Mouse (Mus musculus): ENCODE data around the gene Fndc1. TPM values are rescaled to one million over a fixed set of nuclear protein-coding genes. Genes with fewer than 3 reads are reported as not detected.

The Fndc1 gene
- polyA plus RNA-seq, 1 experiment from 2014 or later = 0.86 TPM

DNA sequence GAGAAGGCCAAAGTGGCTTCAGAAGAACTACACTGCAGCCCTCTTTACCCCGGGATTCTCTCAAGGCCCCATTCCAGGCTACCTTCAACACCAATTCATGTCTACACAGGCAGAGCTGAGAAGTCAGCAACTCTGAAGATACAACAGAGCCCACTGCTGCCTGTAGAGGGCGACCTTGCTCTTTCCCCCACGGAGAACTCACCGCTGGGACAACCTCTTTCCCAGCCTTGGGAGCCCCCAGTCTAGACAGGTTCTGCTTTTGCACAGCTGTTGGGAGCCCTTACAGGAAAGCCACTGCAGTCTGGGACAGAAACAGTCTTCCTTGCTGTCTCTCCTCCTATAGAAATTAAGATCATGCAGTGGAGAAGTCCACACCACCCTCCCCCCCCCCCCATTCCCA lies 41.5 kb upstream of the Fndc1 start:
- Histone ChIP-seq H3K4me3 (ENCODE audit: low read depth, low read length) (no peak overlapping the region), H3K27me3 (ENCODE audit: control insufficient read depth, insufficient read depth, low read length) (no peaks in the 10 kb centered on the region), H3K4me2 (ENCODE audit: low read depth) (no peak overlapping the region), H3K27ac (ENCODE audit: low read depth, low read length) (no peak overlapping the region), H3K9me3 (ENCODE audit: control insufficient read depth, low read length) (no peaks in the 10 kb centered on the region), H3K36me3 (ENCODE audit: control insufficient read depth, insufficient read depth, low read length) (no peaks in the 10 kb centered on the region), H3K9ac (ENCODE audit: low read length) (no peak overlapping the region), H3K4me1 (ENCODE audit: control insufficient read depth, insufficient read depth, low read length) (no peaks in the 10 kb centered on the region)
- peak; percentile 70 for DNase-seq (ENCODE audit: low spot score)
- 10% methylated on average over 4 of the region's 4 CpGs for WGBS
- ATAC-seq (ENCODE audit: insufficient read depth, low FRiP score, low TSS enrichment) = no peak

DNA sequence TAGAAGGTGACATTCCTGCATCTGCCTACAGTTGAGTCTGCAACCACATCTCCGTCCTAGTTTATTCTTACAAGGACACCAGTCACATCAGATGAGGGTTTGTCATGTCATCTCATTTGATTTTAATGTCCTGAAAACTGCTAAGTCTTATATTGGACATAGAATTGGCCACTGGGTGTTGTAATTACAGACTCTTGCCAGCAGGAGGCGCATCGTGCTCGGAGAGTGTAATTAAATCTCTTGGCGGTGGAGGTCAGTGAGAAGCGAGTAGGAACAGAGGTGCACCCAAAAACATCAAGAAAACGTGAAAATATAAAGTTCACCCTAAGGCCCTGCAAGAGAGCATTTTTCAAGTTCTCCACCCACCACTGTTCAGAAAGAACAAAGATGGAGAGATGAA lies 37.6 kb upstream of the Fndc1 start:
- Histone ChIP-seq H3K27ac (ENCODE audit: low read depth, low read length) (no peak overlapping the region), H3K36me3 (ENCODE audit: control insufficient read depth, insufficient read depth, low read length) (no peaks in the 10 kb centered on the region), H3K4me3 (ENCODE audit: low read depth, low read length) (no peak overlapping the region), H3K9ac (ENCODE audit: low read length) (no peak overlapping the region), H3K4me1 (ENCODE audit: control insufficient read depth, insufficient read depth, low read length) (no peaks in the 10 kb centered on the region), H3K4me2 (ENCODE audit: low read depth) (no peak overlapping the region), H3K9me3 (ENCODE audit: control insufficient read depth, low read length) (no peaks in the 10 kb centered on the region), H3K27me3 (ENCODE audit: control insufficient read depth, insufficient read depth, low read length) (no peaks in the 10 kb centered on the region)
- ATAC-seq (ENCODE audit: insufficient read depth, low FRiP score, low TSS enrichment) (no peak), DNase-seq (ENCODE audit: low spot score) (peak; percentile 37)
- 19% methylated on average over 7 of the region's 7 CpGs for WGBS

DNA sequence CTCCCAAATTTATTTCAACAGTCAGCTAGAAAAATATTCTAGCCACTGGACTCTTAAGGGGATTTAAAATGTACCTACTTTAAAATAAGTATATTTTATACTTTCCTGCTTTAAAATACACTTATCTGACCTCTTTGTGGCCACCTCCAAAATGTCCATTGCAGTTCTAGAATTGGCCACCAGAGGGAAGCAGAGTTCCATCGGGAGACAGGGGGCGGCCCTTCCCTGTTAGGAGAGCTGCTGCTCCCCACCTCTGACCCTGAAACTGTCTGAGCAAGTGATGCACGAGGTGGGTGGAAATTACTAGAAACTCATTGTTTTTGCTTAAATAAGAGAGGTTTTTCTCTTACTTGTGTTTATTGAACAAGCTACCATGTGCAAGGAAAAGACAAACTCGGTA lies 36.6 kb upstream of the Fndc1 start:
- Histone ChIP-seq H3K4me1 (ENCODE audit: control insufficient read depth, insufficient read depth, low read length) (no peaks in the 10 kb centered on the region), H3K27ac (ENCODE audit: low read depth, low read length) (no peak overlapping the region), H3K4me2 (ENCODE audit: low read depth) (no peak overlapping the region), H3K27me3 (ENCODE audit: control insufficient read depth, insufficient read depth, low read length) (no peaks in the 10 kb centered on the region), H3K9ac (ENCODE audit: low read length) (no peak overlapping the region), H3K4me3 (ENCODE audit: low read depth, low read length) (no peak overlapping the region), H3K36me3 (ENCODE audit: control insufficient read depth, insufficient read depth, low read length) (no peaks in the 10 kb centered on the region), H3K9me3 (ENCODE audit: control insufficient read depth, low read length) (no peaks in the 10 kb centered on the region)
- 26% methylated on average over 4 of the region's 4 CpGs for WGBS
- no peak for ATAC-seq (ENCODE audit: insufficient read depth, low FRiP score, low TSS enrichment)
- peak; percentile 65 for DNase-seq (ENCODE audit: low spot score)

DNA sequence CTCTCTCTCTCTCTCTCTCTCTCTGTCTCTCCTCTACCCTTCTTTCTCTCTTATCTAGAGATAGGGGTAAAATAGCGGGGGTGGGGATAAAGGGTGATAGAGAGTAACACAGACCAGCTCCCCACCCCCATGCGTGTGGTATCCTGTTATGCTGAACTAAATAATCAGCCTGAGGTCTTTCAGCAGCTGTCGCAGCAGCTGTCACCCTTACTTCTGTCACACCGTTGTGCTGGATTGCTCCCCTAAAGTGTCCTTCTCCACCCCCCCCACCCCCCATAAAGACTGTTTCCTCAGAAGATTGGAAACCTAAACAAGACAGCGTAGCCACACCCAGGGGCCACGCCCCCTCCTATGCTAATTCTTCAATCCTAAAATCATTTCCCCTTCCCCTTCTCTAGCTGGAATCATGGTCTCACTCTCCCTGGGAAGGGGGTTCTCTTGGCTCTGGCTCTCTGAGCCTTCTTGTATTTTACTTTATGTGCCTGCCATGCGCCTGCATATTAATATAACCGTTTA lies 33.8 kb upstream of the Fndc1 start:
- Histone ChIP-seq H3K27me3 (ENCODE audit: control insufficient read depth, insufficient read depth, low read length) (no peaks in the 10 kb centered on the region), H3K4me2 (ENCODE audit: low read depth) (no peak overlapping the region), H3K27ac (ENCODE audit: low read depth, low read length) (no peak overlapping the region), H3K4me3 (ENCODE audit: low read depth, low read length) (no peak overlapping the region), H3K9ac (ENCODE audit: low read length) (no peak overlapping the region), H3K9me3 (ENCODE audit: control insufficient read depth, low read length) (no peaks in the 10 kb centered on the region), H3K4me1 (ENCODE audit: control insufficient read depth, insufficient read depth, low read length) (no peaks in the 10 kb centered on the region), H3K36me3 (ENCODE audit: control insufficient read depth, insufficient read depth, low read length) (no peaks in the 10 kb centered on the region)
- whole genome bisulfite sequencing = 57% methylated on average over 8 of the region's 8 CpGs
- no peak for ATAC-seq (ENCODE audit: insufficient read depth, low FRiP score, low TSS enrichment)
- DNase-seq (ENCODE audit: low spot score) = no peak

DNA sequence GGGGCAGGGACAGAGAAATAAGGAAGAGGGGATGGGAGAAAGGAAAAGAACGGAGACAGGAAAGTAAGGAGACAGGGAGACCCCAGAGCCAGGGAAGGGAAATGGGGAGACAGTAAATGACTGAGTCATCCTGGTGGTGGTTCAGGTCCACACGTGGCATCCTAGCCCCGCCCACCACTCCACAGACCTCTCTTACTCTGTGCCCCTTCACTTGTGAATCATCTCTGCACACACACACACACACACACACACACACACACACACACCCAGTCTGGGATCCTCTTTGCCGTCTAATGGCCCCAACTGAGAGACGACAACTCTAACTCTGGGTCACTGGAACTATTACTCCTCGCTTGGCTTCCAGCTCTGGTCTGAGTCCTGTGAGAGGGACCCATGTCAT lies 30.6 kb upstream of the Fndc1 start:
- WGBS = 75% methylated on average over 6 of the region's 6 CpGs
- Histone ChIP-seq H3K9me3 (ENCODE audit: control insufficient read depth, low read length) (no peaks in the 10 kb centered on the region), H3K27ac (ENCODE audit: low read depth, low read length) (no peak overlapping the region), H3K36me3 (ENCODE audit: control insufficient read depth, insufficient read depth, low read length) (no peaks in the 10 kb centered on the region), H3K4me1 (ENCODE audit: control insufficient read depth, insufficient read depth, low read length) (no peaks in the 10 kb centered on the region), H3K9ac (ENCODE audit: low read length) (no peak overlapping the region), H3K4me3 (ENCODE audit: low read depth, low read length) (no peak overlapping the region), H3K4me2 (ENCODE audit: low read depth) (no peak overlapping the region), H3K27me3 (ENCODE audit: control insufficient read depth, insufficient read depth, low read length) (no peaks in the 10 kb centered on the region)
- ATAC-seq (ENCODE audit: insufficient read depth, low FRiP score, low TSS enrichment) (no peak), DNase-seq (ENCODE audit: low spot score) (no peak)

DNA sequence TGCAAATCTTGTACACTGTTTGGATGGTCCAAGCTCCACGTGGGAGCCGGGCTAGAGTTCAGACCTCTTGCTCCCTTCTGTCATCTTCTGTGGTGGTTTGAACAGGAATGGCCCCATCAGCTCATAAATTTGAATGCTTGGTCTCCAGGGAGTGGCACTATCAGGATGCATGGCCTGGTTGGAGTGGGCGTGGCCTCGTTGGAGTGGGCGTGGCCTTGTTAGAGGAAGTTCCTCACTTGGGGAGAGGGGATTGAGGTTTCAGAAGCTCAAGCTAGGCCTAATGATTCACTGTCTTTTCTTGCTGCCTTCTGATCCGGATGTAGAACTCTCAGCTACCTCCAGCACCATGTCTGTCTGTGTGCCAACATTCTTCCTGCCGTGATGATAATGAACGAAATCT lies 28.7 kb upstream of the Fndc1 start:
- H3K4me2 ChIP-seq (ENCODE audit: low read depth) = no peak overlapping the region
- H3K27ac ChIP-seq (ENCODE audit: low read depth, low read length) = no peak overlapping the region
- no peaks in the 10 kb centered on the region for H3K4me1 ChIP-seq (ENCODE audit: control insufficient read depth, insufficient read depth, low read length)
- H3K27me3 ChIP-seq (ENCODE audit: control insufficient read depth, insufficient read depth, low read length) = no peaks in the 10 kb centered on the region
- H3K4me3 ChIP-seq (ENCODE audit: low read depth, low read length) = no peak overlapping the region
- DNase-seq (ENCODE audit: low spot score) (no peak), ATAC-seq (ENCODE audit: insufficient read depth, low FRiP score, low TSS enrichment) (no peak)
- no peak overlapping the region for H3K9ac ChIP-seq (ENCODE audit: low read length)
- H3K36me3 ChIP-seq (ENCODE audit: control insufficient read depth, insufficient read depth, low read length) = no peaks in the 10 kb centered on the region
- 83% methylated on average over 8 of the region's 8 CpGs for WGBS
- no peaks in the 10 kb centered on the region for H3K9me3 ChIP-seq (ENCODE audit: control insufficient read depth, low read length)

DNA sequence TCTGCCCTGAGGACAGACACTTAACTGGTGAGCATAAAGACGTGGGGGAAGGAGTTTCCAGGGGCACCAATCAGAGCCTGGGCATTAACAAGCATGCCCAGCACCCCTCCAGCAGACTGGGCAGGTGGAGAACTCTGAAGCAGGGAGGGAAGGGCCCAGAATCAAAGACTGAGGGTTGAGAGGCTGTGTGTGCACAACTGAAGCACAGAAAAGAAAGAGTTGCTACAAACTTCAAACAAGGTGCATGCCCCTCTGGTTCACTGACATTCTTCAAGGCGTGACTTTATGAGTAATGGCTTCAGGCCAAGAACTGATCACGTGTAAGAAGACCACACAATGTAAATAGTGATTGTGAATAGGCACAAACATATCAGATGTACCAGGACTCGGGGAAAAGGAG lies 24.9 kb upstream of the Fndc1 start:
- Histone ChIP-seq H3K9me3 (ENCODE audit: control insufficient read depth, low read length) (no peaks in the 10 kb centered on the region), H3K4me3 (ENCODE audit: low read depth, low read length) (no peak overlapping the region), H3K36me3 (ENCODE audit: control insufficient read depth, insufficient read depth, low read length) (no peaks in the 10 kb centered on the region), H3K4me2 (ENCODE audit: low read depth) (no peak overlapping the region), H3K27ac (ENCODE audit: low read depth, low read length) (no peak overlapping the region), H3K4me1 (ENCODE audit: control insufficient read depth, insufficient read depth, low read length) (no peaks in the 10 kb centered on the region), H3K9ac (ENCODE audit: low read length) (no peak overlapping the region), H3K27me3 (ENCODE audit: control insufficient read depth, insufficient read depth, low read length) (no peaks in the 10 kb centered on the region)
- ATAC-seq (ENCODE audit: insufficient read depth, low FRiP score, low TSS enrichment) = no peak
- DNase-seq (ENCODE audit: low spot score) = no peak
- 65% methylated on average over 4 of the region's 4 CpGs for WGBS

DNA sequence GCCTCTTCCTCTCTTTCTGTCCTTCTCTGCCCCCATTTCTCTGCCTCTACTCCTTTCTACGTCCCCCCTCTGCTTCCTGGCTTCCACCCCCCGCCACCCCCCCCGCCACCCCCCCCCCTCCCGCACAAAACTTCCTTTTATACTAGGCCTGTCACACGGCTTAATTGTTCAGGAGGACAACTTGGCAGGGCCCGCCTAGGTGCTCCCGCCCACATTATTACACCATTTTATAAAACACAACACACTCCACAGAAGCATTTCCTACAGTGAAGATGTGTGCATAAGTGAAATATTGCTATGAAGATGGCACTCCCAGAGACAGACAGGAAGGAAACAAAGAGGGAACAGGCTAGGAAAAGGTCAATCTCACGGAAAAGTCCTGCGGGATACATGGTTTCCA lies 24.4 kb upstream of the Fndc1 start:
- no peak for ATAC-seq (ENCODE audit: insufficient read depth, low FRiP score, low TSS enrichment)
- Histone ChIP-seq H3K27ac (ENCODE audit: low read depth, low read length) (no peak overlapping the region), H3K27me3 (ENCODE audit: control insufficient read depth, insufficient read depth, low read length) (no peaks in the 10 kb centered on the region)

DNA sequence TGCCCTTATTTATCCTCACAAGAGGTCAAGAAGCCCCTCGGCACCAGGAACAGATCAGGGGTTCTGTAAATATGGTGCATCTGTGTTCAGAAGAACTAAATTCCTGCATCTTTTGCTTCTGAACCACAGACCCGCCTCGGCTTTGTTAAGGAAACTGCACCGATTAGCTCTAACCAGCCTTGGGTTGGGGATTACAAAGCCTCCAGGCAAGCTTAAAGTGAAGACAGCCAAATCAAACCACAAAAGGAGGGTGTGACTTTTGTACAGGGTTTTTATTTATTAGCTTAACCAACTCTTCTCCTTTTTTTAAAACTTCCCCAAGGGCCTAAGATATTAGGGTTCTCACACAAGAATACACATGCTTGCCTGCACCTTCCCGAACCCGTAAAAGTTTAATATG lies 23.1 kb upstream of the Fndc1 start:
- H3K36me3 ChIP-seq (ENCODE audit: control insufficient read depth, insufficient read depth, low read length) = no peaks in the 10 kb centered on the region
- no peak for ATAC-seq (ENCODE audit: insufficient read depth, low FRiP score, low TSS enrichment)
- 86% methylated on average over 6 of the region's 6 CpGs for WGBS

More for the DNA sequence above, 24.4 kb upstream of the Fndc1 start:
- Histone ChIP-seq H3K9ac (ENCODE audit: low read length) (no peak overlapping the region), H3K4me1 (ENCODE audit: control insufficient read depth, insufficient read depth, low read length) (no peaks in the 10 kb centered on the region), H3K4me3 (ENCODE audit: low read depth, low read length) (no peak overlapping the region), H3K4me2 (ENCODE audit: low read depth) (no peak overlapping the region), H3K36me3 (ENCODE audit: control insufficient read depth, insufficient read depth, low read length) (no peaks in the 10 kb centered on the region), H3K9me3 (ENCODE audit: control insufficient read depth, low read length) (no peaks in the 10 kb centered on the region)
- DNase-seq (ENCODE audit: low spot score) = no peak
- 64% methylated on average over 9 of the region's 9 CpGs for WGBS

More for the DNA sequence above, 23.1 kb upstream of the Fndc1 start:
- H3K27me3 ChIP-seq (ENCODE audit: control insufficient read depth, insufficient read depth, low read length) = no peaks in the 10 kb centered on the region
- DNase-seq (ENCODE audit: low spot score) = no peak
- no peak overlapping the region for H3K4me2 ChIP-seq (ENCODE audit: low read depth)
- H3K4me1 ChIP-seq (ENCODE audit: control insufficient read depth, insufficient read depth, low read length) = no peaks in the 10 kb centered on the region
- H3K27ac ChIP-seq (ENCODE audit: low read depth, low read length) = no peak overlapping the region
- H3K9me3 ChIP-seq (ENCODE audit: control insufficient read depth, low read length) = no peaks in the 10 kb centered on the region
- no peak overlapping the region for H3K4me3 ChIP-seq (ENCODE audit: low read depth, low read length)
- no peak overlapping the region for H3K9ac ChIP-seq (ENCODE audit: low read length)
